Mouse (Mus musculus) monocyte, adult 5-6 weeks (primary cell): Measurements from ENCODE around the gene Fgfrl1. TPM values are rescaled to one million over a fixed set of nuclear protein-coding genes. Genes with fewer than 3 reads are reported as not detected.

ENCODE experiments used
- ATAC-seq: fragments of 153-309, 156-312 bp; replicated peaks from 2 replicates; pipeline ENCODE4 v1.8.0; 2017; ENCODE audit warnings: mild to moderate bottlenecking; ENCODE audit not compliant: low TSS enrichment, insufficient number of reproducible peaks, severe bottlenecking, poor library complexity, low FRiP score
- total RNA-seq: library from RNA; stranded (forward); fragments of 200-1000, 200-491, 200-594 nt; gene quantifications from 3 replicates; pipeline ENCODE4 v1.2.3, GENCODE M21; 2017

Gene Fgfrl1
- total RNA-seq = 0.97 to 2.0 TPM (median 1.6 TPM) in 3 replicates

DNA sequence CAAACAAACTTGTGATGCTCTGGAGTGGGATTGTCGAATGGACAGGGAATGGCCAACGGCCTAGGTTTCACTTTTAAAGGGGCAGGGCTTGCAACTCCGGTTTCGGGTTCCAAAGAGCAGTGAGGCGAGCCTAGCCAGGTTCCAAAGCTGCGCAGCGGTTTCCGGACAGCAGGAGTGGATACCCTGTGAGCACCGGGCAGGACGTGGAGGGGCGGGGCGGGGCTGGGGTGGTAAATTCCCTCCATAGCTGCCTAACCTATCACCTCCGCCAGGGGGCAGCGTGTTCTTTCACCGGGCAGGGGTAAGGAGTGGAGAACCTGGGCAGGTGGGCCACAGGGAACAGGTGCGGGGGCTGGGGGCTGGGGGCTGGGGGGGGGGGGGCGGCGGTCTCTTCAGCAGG, at the start of gene Fgfrl1:
TSS of gene Fgfrl1 (plus strand) at position 112 of the 400 bp plus-strand sequence.
- no peak; the same call in 1 of the 2 replicates for ATAC-seq

- no peak for ATAC-seq
These were observed 48.5 kb upstream of the Fgfrl1 start for GRCm38 (mm10) chr5:108643674-108644073.

GRCm38 (mm10) chr5:108645651-108646342, 46.4 kb upstream of the Fgfrl1 start:
- ATAC-seq = no peak

GRCm38 (mm10) chr5:108646343-108646660, 45.9 kb upstream of the Fgfrl1 start:
- ATAC-seq = no peak

DNA sequence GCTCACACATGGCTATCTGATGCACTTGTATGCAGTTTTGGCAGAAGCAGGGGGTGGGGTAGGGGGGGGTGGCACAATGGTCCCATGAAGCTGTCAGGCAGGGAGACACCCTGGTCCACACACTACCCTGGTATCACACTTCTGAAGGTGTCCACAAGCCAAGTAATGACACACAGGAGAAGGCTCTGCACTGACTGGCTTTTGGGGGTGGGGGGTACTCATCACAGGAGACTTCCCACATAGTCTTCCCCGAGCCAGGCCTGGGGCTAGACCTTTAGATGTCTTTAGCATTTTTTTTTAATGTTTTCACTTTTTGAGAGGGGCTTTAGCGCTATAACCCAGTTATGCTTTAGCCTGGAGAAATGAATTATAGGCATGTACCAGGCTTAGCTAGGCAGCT, 44.9 kb upstream of the Fgfrl1 start:
- no peak for ATAC-seq

GRCm38 (mm10) chr5:108647820-108648465, 44.2 kb upstream of the Fgfrl1 start:
- no peak for ATAC-seq

DNA sequence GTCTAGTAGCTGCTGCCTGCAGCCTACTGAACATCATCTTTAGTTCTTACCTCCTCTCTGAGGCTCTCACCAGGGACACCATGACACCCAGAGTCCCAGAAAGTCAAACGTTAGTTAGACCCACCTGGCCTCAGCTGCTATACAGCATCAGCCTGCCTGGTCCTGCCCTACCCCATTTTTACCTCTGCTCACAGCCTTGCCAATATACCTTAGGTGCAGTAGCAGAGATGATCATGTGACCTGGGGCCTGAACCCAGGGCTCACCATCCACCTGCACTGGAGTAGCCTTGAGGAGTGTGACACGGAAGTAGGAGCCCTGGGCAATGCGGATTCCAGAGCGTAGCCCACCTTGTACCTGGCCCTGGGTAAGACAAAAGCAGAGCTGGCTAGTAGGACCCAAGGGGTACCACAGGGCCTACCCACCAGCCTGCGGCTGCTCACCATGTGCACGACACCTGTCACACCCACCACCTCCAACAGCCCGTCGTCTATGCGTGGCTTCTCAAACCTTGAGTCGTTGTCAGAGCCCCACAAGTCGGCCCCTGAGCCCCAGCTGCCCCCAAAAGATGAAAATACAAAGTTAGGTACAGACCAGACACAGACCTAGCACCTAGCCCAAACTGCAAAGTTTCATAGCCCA, 43.1 kb upstream of the Fgfrl1 start:
- ATAC-seq = no peak

DNA sequence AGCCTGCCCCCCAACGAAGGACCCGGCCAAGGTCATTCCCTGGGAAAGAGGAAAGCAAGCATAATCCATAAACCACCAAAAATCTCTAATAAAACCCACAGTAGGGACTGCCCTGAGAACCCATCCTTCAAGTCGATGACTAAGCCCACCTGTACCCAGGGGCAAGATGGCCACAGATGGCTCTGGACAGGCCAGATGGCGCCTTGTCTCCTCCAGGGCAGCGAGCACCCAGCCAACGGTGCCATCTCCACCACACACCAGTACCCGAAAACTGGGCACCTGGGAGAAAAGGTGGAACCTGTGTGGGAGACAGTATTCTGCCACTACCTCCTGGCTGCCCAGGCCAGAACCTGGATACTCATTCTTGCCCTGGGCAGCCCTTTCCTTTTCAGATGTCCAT, 41.8 kb upstream of the Fgfrl1 start:
- no peak for ATAC-seq

DNA sequence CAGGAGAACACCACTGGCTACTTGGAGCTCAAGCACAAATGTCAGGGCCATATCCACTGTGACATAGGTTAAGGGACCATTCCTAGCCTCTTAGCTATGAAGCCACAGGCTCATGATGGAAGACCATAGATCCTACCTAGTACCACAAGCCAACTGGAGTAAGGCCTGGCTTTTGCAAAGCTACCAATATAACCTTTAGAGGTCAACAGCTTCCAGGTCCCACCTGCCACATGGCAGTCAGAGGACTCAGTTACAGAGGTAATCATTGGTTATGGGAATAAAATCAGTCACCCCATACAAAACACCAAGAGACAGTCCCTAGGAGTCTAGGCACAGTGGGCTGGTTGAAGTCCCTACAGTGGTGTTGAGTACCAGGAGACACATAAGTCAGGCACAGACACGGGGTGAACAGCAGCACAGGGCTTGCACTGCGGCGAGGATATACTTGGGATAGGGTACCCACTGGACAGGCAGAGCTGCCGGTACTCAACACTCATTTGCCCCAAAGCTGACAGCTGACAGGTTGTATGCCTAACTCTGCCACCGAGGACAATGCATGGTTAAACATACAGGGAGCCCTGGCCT, 41.0 kb upstream of the Fgfrl1 start:
- ATAC-seq = no peak

GRCm38 (mm10) chr5:108651823-108652222, 40.4 kb upstream of the Fgfrl1 start:
- ATAC-seq = peak; percentile 51

GRCm38 (mm10) chr5:108653341-108653740, 38.8 kb upstream of the Fgfrl1 start:
- ATAC-seq = no peak

DNA sequence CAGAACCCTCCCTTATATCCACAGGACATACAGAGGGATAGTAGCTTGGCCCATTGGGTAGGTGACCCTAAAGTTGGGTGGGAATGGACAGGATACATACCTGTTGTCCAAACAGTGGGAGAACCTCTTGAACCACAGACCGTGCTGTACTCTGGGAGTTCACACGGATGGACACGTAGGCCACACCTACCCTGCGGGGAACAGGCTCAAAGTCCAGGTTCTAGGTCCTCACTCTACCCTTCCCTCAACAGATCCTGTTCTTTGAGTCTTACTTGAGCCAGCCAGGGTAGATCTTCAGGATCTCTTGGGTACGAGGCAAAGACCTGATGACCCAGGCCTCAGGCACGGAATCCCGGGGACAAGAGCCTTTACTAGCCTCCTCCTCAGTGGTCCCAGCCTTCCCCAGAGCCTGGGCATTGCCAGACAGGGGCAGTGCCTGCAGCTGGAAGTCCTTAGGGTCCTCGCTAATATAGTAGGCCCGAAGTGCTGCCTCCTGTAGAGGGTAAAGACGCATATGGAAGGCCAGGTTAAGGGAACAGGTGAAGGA, 37.7 kb upstream of the Fgfrl1 start:
- no peak for ATAC-seq

- ATAC-seq = no peak
These were observed 36.8 kb upstream of the Fgfrl1 start for GRCm38 (mm10) chr5:108655381-108655780.

GRCm38 (mm10) chr5:108655891-108656650, 36.1 kb upstream of the Fgfrl1 start:
- no peak for ATAC-seq

DNA sequence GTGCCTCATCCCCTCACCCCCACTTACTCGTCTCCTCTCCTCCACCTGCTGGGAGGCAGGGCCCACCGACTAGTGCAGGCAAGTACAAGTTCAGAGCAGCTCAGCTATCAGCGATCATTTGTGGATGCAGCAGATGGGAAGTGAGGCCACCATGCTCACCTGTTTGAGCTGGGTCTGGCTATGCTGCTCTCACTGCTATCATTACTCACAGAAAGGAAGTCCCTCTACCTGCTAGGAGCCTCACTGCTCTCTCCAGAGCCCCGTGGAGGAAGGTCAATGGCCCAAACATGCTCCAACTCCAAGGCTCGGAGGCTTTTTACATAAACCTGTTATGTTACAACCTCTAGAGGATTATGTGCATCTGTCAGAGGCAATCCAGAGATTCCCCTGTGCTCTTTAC, 34.8 kb upstream of the Fgfrl1 start:
- no peak for ATAC-seq

- ATAC-seq = no peak
These were observed 33.6 kb upstream of the Fgfrl1 start for GRCm38 (mm10) chr5:108658611-108659010.

DNA sequence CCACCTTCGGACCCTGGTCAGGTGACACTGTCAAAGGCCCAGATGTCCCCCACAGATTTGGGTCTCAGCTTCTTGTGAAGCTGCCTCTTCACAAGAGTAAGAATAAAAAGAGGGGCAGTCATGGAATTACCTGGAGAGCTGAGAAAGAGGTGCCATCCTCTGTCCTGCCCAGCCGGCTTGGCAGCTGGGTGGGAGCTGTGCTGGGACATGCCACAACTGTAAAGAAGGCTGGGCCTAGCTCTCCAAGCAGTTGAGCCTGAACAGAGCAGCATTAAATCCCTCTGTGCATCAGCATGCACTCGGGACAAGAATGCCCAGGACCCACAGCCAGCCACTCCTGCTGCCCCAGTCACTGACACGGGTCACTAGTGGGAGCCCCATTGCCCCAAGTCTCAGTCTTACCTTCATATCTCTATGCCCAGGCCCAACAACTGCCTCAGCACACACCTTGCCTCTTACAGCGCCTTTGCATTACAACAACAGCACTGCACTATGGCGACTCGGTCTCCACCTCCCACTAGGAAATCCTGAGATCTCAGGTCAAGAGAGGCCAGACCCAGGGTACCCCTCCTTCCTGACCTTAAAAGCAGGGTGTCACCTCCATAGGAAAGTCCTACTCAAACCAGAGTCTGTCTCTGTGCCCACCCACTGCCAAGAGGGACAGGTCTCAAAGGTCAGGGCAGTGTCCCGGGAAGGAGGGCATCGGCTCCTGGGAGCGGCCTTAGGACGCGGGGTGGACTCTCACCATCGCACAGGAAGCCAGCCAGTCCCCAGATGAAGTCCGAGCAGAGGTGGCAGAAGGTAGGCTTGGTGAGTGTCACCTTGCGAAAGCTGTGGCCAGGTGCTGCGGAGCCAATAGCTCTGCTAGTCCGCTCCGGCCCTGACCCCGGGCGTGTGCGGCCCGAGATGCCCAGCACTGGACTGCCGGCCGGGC, 32.2 kb upstream of the Fgfrl1 start, which contains the start of gene Idua:
TSS of gene Idua (plus strand) at position 634 of the 934 bp plus-strand sequence.
- 0 out of 2 replicates have a peak, but pooled peaks have one; percentile 2 for ATAC-seq
